Mouse (Mus musculus) embryonic facial prominence, embryonic 11.5 days (tissue): ENCODE results near the gene Gimap9. TPM values are rescaled to one million over a fixed set of nuclear protein-coding genes. Genes with fewer than 3 reads are reported as not detected.

ENCODE experiments used
- ATAC-seq: fragments of 200-750 bp; cut with Nextera tagmentation; replicated peaks from 2 replicates; pipeline ENCODE4 v1.8.0; 2017; ENCODE audit warnings: low read depth; ENCODE audit not compliant: insufficient number of reproducible peaks, low FRiP score, low TSS enrichment
- DNase-seq: peaks from one replicate; pipeline ENCODE4 v3.0.0-alpha.2; 2015; ENCODE audit warnings: low spot score
- H3K27ac ChIP-seq: fragments of 300-500 bp; sonication (generic); replicated peaks from 2 replicates; pipeline ENCODE4 v1.5.1; 2014; ENCODE audit warnings: mild to moderate bottlenecking, low read depth, low read length, control low read depth
- H3K27me3 ChIP-seq: fragments of 300-500 bp; sonication (generic); 2 replicates; pipeline ENCODE4 v1.6.1; 2014; ENCODE audit warnings: mild to moderate bottlenecking, low read length, moderate library complexity, mixed read lengths; ENCODE audit not compliant: control insufficient read depth, insufficient read depth
- H3K36me3 ChIP-seq: fragments of 300-500 bp; sonication (generic); replicated peaks from 2 replicates; pipeline ENCODE4 v1.6.1; 2014; ENCODE audit warnings: low read depth, mild to moderate bottlenecking, low read length, moderate library complexity, mixed read lengths; ENCODE audit not compliant: control insufficient read depth, insufficient read depth
- H3K4me1 ChIP-seq: fragments of 300-500 bp; sonication (generic); 2 replicates; pipeline ENCODE4 v1.6.1; 2014; ENCODE audit warnings: low read length, mixed read lengths; ENCODE audit not compliant: control insufficient read depth, insufficient read depth
- H3K4me2 ChIP-seq: fragments of 300-500 bp; sonication (generic); 2 replicates; pipeline ENCODE4 v1.6.1; 2014; ENCODE audit warnings: low read depth, mild to moderate bottlenecking, control low read depth, low read length, moderate library complexity
- H3K4me3 ChIP-seq: fragments of 300-500 bp; sonication (generic); 2 replicates; pipeline ENCODE4 v1.5.1; 2014; ENCODE audit warnings: low read depth, low read length, control low read depth
- H3K9ac ChIP-seq: fragments of 300-500 bp; sonication (generic); replicated peaks from 2 replicates; pipeline ENCODE4 v1.6.1; 2014; ENCODE audit warnings: mild to moderate bottlenecking, control low read depth, low read length
- H3K9me3 ChIP-seq: fragments of 300-500 bp; sonication (generic); replicated peaks from 2 replicates; pipeline ENCODE4 v1.6.1; 2016; ENCODE audit warnings: mild to moderate bottlenecking, low read length, inconsistent platforms, mixed read lengths; ENCODE audit not compliant: control insufficient read depth
- WGBS: fragments of 180-500 bp; shearing (Covaris S2); extraction: QIAGEN DNeasy Blood & Tissue Kit; methylation state at CpG from one replicate; pipeline ENCODE4 v1.1.7; 2014; 5-methylcytosine and 5-hydroxymethylcytosine counted together
- polyA plus RNA-seq: library from polyadenylated mRNA; unstranded; fragments of >200 nt; fragmentation: Nextera tagmentation; extraction: Ambion mirVana; gene quantifications from 2 replicates; pipeline ENCODE4 v1.2.1, GENCODE M21; 2014

The Gimap9 gene
- polyA plus RNA-seq, 1 experiment from 2014 or later = 10.2 TPM

GRCm38 (mm10) chr6:48720326-48720725, 44.4 kb downstream of the Gimap9 start:
- 82% methylated on average over 4 of the region's 4 CpGs for WGBS
- Histone ChIP-seq H3K9ac (no peak overlapping the region), H3K27me3 (no peaks in the 10 kb centered on the region), H3K9me3 (no peaks in the 10 kb centered on the region), H3K4me1 (no peaks in the 10 kb centered on the region), H3K36me3 (no peaks in the 10 kb centered on the region), H3K4me3 (no peak overlapping the region), H3K4me2 (no peak overlapping the region), H3K27ac (no peak overlapping the region)
- DNase-seq (no peak), ATAC-seq (no peak)

DNA sequence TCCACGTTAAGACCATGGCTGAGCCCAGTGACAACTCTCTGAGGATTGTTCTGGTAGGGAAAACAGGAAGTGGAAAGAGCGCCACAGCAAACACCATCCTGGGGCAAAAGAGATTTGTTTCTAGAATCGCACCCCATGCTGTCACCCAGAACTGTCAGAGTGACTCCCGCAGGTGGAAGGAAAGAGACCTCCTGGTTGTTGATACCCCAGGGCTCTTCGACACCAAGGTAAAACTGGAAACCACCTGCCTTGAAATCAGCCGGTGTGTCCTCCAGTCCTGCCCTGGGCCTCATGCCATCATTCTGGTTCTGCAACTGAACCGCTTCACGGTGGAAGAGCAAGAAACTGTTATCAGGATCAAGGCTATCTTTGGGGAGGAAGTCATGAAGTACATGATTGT, 47.5 kb downstream of the Gimap9 start:
- DNase-seq (no peak), ATAC-seq (no peak)
- H3K36me3 ChIP-seq = no peaks in the 10 kb centered on the region
- no peaks in the 10 kb centered on the region for H3K27me3 ChIP-seq
- H3K4me1 ChIP-seq = no peaks in the 10 kb centered on the region
- no peak overlapping the region for H3K4me2 ChIP-seq
- WGBS = 83% methylated on average over 8 of the region's 8 CpGs
- H3K27ac ChIP-seq = no peak overlapping the region
- no peak overlapping the region for H3K9ac ChIP-seq
- no peaks in the 10 kb centered on the region for H3K9me3 ChIP-seq
- H3K4me3 ChIP-seq = no peak overlapping the region

- H3K4me1 ChIP-seq = no peaks in the 10 kb centered on the region
- WGBS = 7% methylated on average over 1 of the region's 1 CpGs
These were observed 49.5 kb downstream of the Gimap9 start for GRCm38 (mm10) chr6:48725476-48725875.

GRCm38 (mm10) chr6:48727761-48728160, 51.8 kb downstream of the Gimap9 start:
- no peak overlapping the region for H3K4me2 ChIP-seq
- H3K36me3 ChIP-seq = no peaks in the 10 kb centered on the region
- H3K27me3 ChIP-seq = no peaks in the 10 kb centered on the region
- WGBS = 90% methylated on average over 5 of the region's 5 CpGs
- H3K27ac ChIP-seq = no peak overlapping the region
- no peak for ATAC-seq
- H3K4me1 ChIP-seq = no peaks in the 10 kb centered on the region
- H3K4me3 ChIP-seq = no peak overlapping the region
- H3K9ac ChIP-seq = no peak overlapping the region
- no peak for DNase-seq
- H3K9me3 ChIP-seq = no peaks in the 10 kb centered on the region

More at GRCm38 (mm10) chr6:48725476-48725875, 49.5 kb downstream of the Gimap9 start:
- Histone ChIP-seq H3K9ac (no peak overlapping the region), H3K4me3 (no peak overlapping the region), H3K27ac (no peak overlapping the region), H3K27me3 (no peaks in the 10 kb centered on the region), H3K4me2 (no peak overlapping the region), H3K9me3 (no peaks in the 10 kb centered on the region), H3K36me3 (no peaks in the 10 kb centered on the region)
- DNase-seq (no peak), ATAC-seq (no peak)

Other genes with a start within 250 kb of the Gimap9 start
- gene Zfp467, start 230.3 kb upstream of the Gimap9 start, polyA plus RNA-seq = 16.6 and 17.1 TPM in 2 replicates
- 0.33 and 0.36 TPM in 2 replicates for gene Sspo, start 227.9 kb upstream of the Gimap9 start, polyA plus RNA-seq
- gene Atp6v0e2, start 138.5 kb upstream of the Gimap9 start, polyA plus RNA-seq = 18.9 and 22.3 TPM in 2 replicates
- 10.9 and 14.3 TPM in 2 replicates for gene Lrrc61, start 121.3 kb upstream of the Gimap9 start, polyA plus RNA-seq
- gene Rarres2, start 103.3 kb upstream of the Gimap9 start, polyA plus RNA-seq = 3.8 and 4.3 TPM in 2 replicates
- not detected in 2 replicates for gene Gm45021, start 86.5 kb upstream of the Gimap9 start, polyA plus RNA-seq
- gene Repin1, start 82.2 kb upstream of the Gimap9 start, polyA plus RNA-seq = 33.5 and 34.2 TPM in 2 replicates
- gene Gm44965, start 82.2 kb upstream of the Gimap9 start, polyA plus RNA-seq = not detected in 2 replicates
- 7.1 and 7.4 TPM in 2 replicates for gene Zfp775, start 74.1 kb upstream of the Gimap9 start, polyA plus RNA-seq
- gene AI854703, start 49.4 kb upstream of the Gimap9 start, polyA plus RNA-seq = 0.69 and 0.71 TPM in 2 replicates
- 0.20 and 0.25 TPM in 2 replicates for gene Gimap8, start 28.9 kb upstream of the Gimap9 start, polyA plus RNA-seq
- 9.6 and 10.2 TPM in 2 replicates for gene Gimap4, start 8.4 kb downstream of the Gimap9 start, polyA plus RNA-seq
- gene Gimap6, start 32.1 kb downstream of the Gimap9 start, polyA plus RNA-seq = 13.9 and 16.9 TPM in 2 replicates
- gene Gm28053, start 42.5 kb downstream of the Gimap9 start, polyA plus RNA-seq = not detected in 2 replicates
- gene Gimap7, start 42.5 kb downstream of the Gimap9 start, polyA plus RNA-seq = not detected in 2 replicates
- gene Gimap1, start 62.9 kb downstream of the Gimap9 start, polyA plus RNA-seq = 5.5 and 5.6 TPM in 2 replicates
- 0.63 and 1.2 TPM in 2 replicates for gene Gimap5, start 70.1 kb downstream of the Gimap9 start, polyA plus RNA-seq
- gene Gimap3, start 94.7 kb downstream of the Gimap9 start, polyA plus RNA-seq = not detected in 2 replicates
- 30.4 and 32.7 TPM in 2 replicates for gene Tmem176a, start 164.8 kb downstream of the Gimap9 start, polyA plus RNA-seq
- 87.3 and 103 TPM in 2 replicates for gene Tmem176b, start 165.4 kb downstream of the Gimap9 start, polyA plus RNA-seq
- gene Aoc1, start 196.8 kb downstream of the Gimap9 start, polyA plus RNA-seq = not detected in 2 replicates